Mouse (Mus musculus): Measurements from ENCODE around the gene Apold1. TPM values are rescaled to one million over a fixed set of nuclear protein-coding genes. Genes with fewer than 3 reads are reported as not detected.

Gene Apold1
- polyA plus RNA-seq, 1 experiment from 2014 or later: 1.5 TPM

DNA sequence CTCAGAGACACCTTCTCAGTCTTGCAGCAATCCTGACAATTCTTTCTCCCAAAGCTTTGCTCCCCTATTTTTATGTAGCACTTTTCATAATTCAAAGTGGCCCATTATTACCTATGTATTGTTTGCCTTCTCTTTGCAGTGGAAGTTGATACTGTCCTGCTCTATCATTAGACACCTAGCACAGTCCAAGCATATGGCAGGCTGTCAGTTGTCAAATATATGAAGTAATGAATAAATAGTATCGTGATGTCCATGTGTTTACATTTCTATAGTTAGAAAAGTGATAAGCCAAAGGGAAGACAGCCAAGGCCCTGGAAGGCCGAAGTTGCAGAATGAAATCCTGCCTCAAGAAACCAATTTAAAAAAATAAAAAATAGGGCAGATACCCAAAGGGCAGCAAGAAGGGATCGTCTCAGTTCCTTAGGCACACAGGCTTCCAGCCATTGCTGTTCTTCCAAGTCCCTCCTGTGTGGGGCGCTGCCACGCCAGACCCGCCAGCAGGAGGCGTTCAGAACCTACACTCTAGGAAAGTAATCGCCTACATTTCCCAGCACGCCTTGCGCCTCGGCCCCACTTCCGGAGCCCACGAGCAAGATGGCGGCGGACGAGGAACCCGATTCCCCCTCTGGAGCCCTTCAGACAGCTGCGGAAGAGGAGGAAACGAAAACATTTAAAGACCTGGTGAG lies 29.7 kb downstream of the Apold1 start, which contains the start of gene Ddx47:
Gene Ddx47, plus strand, starts transcription at position 565 of the 686 bp plus-strand sequence.
- Histone ChIP-seq H3K27ac (replicated peaks) (0 out of 2 replicates have a peak within 1 kb of the TSS, but pooled peaks have one; percentile 30), H3K4me1 (replicated peaks; ENCODE audit: control insufficient read depth, insufficient read depth) (peaks cover 3% of the 10 kb centered on the region; the same call in 1 of the 2 replicates), H3K9me3 (ENCODE audit: control insufficient read depth, low read length) (no peaks in the 10 kb centered on the region), H3K4me2 (replicated peaks; ENCODE audit: low read depth) (peak within 1 kb of the TSS; percentile 81), H3K27me3 (ENCODE audit: control insufficient read depth, insufficient read depth, low read length) (no peaks in the 10 kb centered on the region), H3K4me3 (ENCODE audit: low read depth, low read length) (peak within 1 kb of the TSS; percentile 79), H3K9ac (ENCODE audit: low read length) (peak within 1 kb of the TSS; percentile 81), H3K36me3 (ENCODE audit: control insufficient read depth, insufficient read depth, low read length) (peaks cover 13% of the 10 kb centered on the region)
- DNase-seq (ENCODE audit: low spot score) (peak; percentile 97), ATAC-seq (ENCODE audit: low FRiP score, low TSS enrichment) (peak; percentile 95)
- TF ChIP-seq CTCF (IDR thresholded peaks at IDR 0.05; ENCODE audit: low read depth) (peak; percentile 100), EP300 (optimal IDR thresholded peaks at IDR 0.05) (peak; percentile 15)
- 2% methylated on average over 19 of the region's 19 CpGs for WGBS

DNA sequence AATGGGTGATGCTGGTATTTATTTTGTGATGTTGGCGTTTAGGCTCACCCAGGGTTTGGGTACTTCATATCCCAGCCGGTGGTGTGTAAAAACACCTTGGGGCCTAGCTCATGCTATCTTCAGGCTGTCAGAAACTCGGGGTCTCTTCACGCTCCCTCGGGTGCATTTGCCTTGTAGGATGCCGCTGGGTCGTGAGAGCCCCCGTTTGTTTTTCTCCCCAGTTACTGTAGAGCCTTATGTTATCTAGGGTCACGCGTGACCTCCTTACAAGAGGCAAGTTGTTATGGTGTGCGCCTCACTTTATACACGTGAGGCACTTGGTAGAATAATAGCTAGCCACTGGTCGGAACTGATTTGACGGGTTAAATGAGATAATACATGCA lies 30.2 kb downstream of the Apold1 start:
- under 1% methylated on average over 14 of the region's 14 CpGs for WGBS
- TF ChIP-seq CTCF (IDR thresholded peaks at IDR 0.05; ENCODE audit: low read depth): no peak
- DNase-seq (ENCODE audit: low spot score) (no peak), ATAC-seq (ENCODE audit: low FRiP score, low TSS enrichment) (peak; percentile 33)
- 0 out of 2 replicates have a peak overlapping the region, but pooled peaks have one; percentile 30 for H3K27ac ChIP-seq (replicated peaks)
- H3K4me2 ChIP-seq (replicated peaks; ENCODE audit: low read depth): peak overlapping the region; percentile 81
- H3K4me3 ChIP-seq (ENCODE audit: low read depth, low read length): peak overlapping the region; percentile 79
- no peaks in the 10 kb centered on the region for H3K9me3 ChIP-seq (ENCODE audit: control insufficient read depth, low read length)
- peaks cover 18% of the 10 kb centered on the region for H3K36me3 ChIP-seq (ENCODE audit: control insufficient read depth, insufficient read depth, low read length)
- no peaks in the 10 kb centered on the region for H3K27me3 ChIP-seq (ENCODE audit: control insufficient read depth, insufficient read depth, low read length)
- H3K9ac ChIP-seq (ENCODE audit: low read length): peak overlapping the region; percentile 81
- peaks cover 3% of the 10 kb centered on the region; the same call in 1 of the 2 replicates for H3K4me1 ChIP-seq (replicated peaks; ENCODE audit: control insufficient read depth, insufficient read depth)

DNA sequence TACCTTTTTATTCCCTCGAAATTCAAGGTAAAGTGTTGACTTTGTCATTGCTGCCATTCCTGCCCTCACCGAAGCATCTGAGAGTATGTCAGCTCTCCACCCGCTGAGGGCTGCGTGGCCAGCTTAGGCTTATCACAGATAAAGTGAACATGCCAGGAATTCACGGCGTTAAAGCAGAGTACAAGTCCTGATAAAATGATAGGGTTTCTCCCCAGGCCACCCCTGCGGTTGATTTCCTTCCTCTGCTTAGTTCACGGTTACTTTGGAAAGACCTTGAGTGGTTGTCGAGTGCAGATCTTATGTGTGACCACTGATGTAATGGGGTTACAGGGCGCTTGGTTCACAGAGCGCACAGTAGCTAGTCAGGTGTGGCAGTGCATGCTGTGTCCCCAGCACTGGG lies 35.7 kb downstream of the Apold1 start:
- Histone ChIP-seq H3K9ac (ENCODE audit: low read length) (no peak overlapping the region), H3K36me3 (ENCODE audit: control insufficient read depth, insufficient read depth, low read length) (peaks cover 40% of the 10 kb centered on the region), H3K27ac (replicated peaks) (no peak overlapping the region), H3K4me2 (replicated peaks; ENCODE audit: low read depth) (no peak overlapping the region), H3K4me3 (ENCODE audit: low read depth, low read length) (no peak overlapping the region), H3K4me1 (replicated peaks; ENCODE audit: control insufficient read depth, insufficient read depth) (peaks cover 1% of the 10 kb centered on the region; the same call in 1 of the 2 replicates), H3K27me3 (ENCODE audit: control insufficient read depth, insufficient read depth, low read length) (no peaks in the 10 kb centered on the region), H3K9me3 (ENCODE audit: control insufficient read depth, low read length) (no peaks in the 10 kb centered on the region)
- peak; percentile 87 for ATAC-seq (ENCODE audit: low FRiP score, low TSS enrichment)
- DNase-seq (ENCODE audit: low spot score): no peak
- WGBS: 80% methylated on average over 11 of the region's 11 CpGs
- TF ChIP-seq EP300 (optimal IDR thresholded peaks at IDR 0.05): no peak
- no peak for TF ChIP-seq CTCF (IDR thresholded peaks at IDR 0.05; ENCODE audit: low read depth)

DNA sequence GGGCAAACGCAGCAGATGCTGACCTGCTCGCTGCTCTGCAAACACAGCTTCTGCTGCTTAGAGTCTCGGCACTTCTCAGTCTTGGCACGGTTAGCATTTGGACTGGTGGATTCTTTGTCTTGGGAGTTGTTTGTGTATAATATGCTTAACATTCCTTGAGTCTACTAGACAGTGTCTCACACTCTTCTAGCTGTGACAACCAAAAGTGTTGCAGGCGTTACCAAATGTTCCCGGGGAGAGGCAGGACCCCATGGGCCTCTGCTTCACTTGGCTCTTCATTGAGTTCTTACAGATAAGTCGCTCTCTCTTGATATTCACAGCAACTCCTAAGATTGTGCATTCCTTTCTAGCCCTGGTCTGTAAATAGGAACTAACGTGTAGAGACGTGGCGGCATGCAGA lies 38.0 kb downstream of the Apold1 start:
- Histone ChIP-seq H3K4me1 (replicated peaks; ENCODE audit: control insufficient read depth, insufficient read depth) (no peaks in the 10 kb centered on the region), H3K36me3 (ENCODE audit: control insufficient read depth, insufficient read depth, low read length) (peaks cover 49% of the 10 kb centered on the region), H3K4me2 (replicated peaks; ENCODE audit: low read depth) (no peak overlapping the region), H3K27ac (replicated peaks) (no peak overlapping the region), H3K9me3 (ENCODE audit: control insufficient read depth, low read length) (no peaks in the 10 kb centered on the region), H3K4me3 (ENCODE audit: low read depth, low read length) (no peak overlapping the region), H3K9ac (ENCODE audit: low read length) (no peak overlapping the region), H3K27me3 (ENCODE audit: control insufficient read depth, insufficient read depth, low read length) (no peaks in the 10 kb centered on the region)
- TF ChIP-seq EP300 (optimal IDR thresholded peaks at IDR 0.05) (no peak), CTCF (IDR thresholded peaks at IDR 0.05; ENCODE audit: low read depth) (no peak)
- no peak for ATAC-seq (ENCODE audit: low FRiP score, low TSS enrichment)
- WGBS: 81% methylated on average over 10 of the region's 10 CpGs
- DNase-seq (ENCODE audit: low spot score): no peak

DNA sequence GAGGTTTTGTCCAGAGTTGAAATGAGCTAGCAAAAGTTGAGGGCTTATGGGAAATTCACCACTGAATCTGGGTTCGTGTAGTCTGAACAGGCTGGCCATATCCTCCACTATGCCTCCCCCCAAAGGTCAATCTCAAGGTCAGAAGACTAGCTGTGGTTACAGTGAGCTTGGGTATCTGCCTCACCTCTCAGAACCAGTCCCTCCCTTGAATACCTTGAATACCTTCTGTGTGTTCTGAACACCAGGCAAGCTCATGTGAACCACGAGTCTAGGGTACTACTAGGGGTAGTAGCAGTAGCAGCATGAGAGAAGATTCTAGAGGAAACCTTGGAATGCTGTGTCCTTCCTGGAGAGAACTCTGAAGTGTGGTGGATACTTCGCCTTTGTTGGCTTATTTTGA lies 40.1 kb downstream of the Apold1 start:
- Histone ChIP-seq H3K4me2 (replicated peaks; ENCODE audit: low read depth) (no peak overlapping the region), H3K27ac (replicated peaks) (no peak overlapping the region), H3K9me3 (ENCODE audit: control insufficient read depth, low read length) (no peaks in the 10 kb centered on the region), H3K27me3 (ENCODE audit: control insufficient read depth, insufficient read depth, low read length) (no peaks in the 10 kb centered on the region), H3K4me3 (ENCODE audit: low read depth, low read length) (no peak overlapping the region), H3K4me1 (replicated peaks; ENCODE audit: control insufficient read depth, insufficient read depth) (no peaks in the 10 kb centered on the region), H3K9ac (ENCODE audit: low read length) (no peak overlapping the region), H3K36me3 (ENCODE audit: control insufficient read depth, insufficient read depth, low read length) (peaks cover 37% of the 10 kb centered on the region)
- 83% methylated on average over 3 of the region's 3 CpGs for WGBS
- ATAC-seq (ENCODE audit: low FRiP score, low TSS enrichment) (no peak), DNase-seq (ENCODE audit: low spot score) (no peak)
- TF ChIP-seq CTCF (IDR thresholded peaks at IDR 0.05; ENCODE audit: low read depth) (no peak), EP300 (optimal IDR thresholded peaks at IDR 0.05) (no peak)

DNA sequence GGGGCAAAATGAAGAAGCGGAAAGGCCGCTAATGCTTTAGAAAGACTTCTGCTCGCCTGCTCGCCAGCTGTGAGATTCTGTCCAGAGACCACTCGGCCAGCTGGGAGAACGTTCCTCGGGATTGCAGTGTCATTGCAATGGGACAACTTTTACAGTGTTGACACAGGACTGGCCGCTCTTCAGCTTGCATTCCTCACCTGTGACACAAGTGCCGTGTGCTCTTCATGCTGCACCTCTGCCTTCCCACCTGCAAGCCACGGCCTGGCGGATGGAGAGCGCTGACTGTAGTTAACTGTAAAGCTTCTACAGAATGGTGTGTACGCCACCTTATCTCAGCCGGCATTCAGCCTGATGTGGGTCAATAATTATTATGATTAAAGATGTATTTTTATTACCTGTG lies 41.9 kb downstream of the Apold1 start:
- no peak overlapping the region for H3K9ac ChIP-seq (ENCODE audit: low read length)
- no peaks in the 10 kb centered on the region for H3K4me1 ChIP-seq (replicated peaks; ENCODE audit: control insufficient read depth, insufficient read depth)
- ATAC-seq (ENCODE audit: low FRiP score, low TSS enrichment): no peak
- WGBS: 81% methylated on average over 14 of the region's 14 CpGs
- no peaks in the 10 kb centered on the region for H3K27me3 ChIP-seq (ENCODE audit: control insufficient read depth, insufficient read depth, low read length)
- H3K4me3 ChIP-seq (ENCODE audit: low read depth, low read length): no peak overlapping the region
- H3K4me2 ChIP-seq (replicated peaks; ENCODE audit: low read depth): no peak overlapping the region
- H3K27ac ChIP-seq (replicated peaks): no peak overlapping the region
- DNase-seq (ENCODE audit: low spot score): no peak
- TF ChIP-seq EP300 (optimal IDR thresholded peaks at IDR 0.05) (no peak), CTCF (IDR thresholded peaks at IDR 0.05; ENCODE audit: low read depth) (no peak)
- peaks cover 26% of the 10 kb centered on the region for H3K36me3 ChIP-seq (ENCODE audit: control insufficient read depth, insufficient read depth, low read length)
- H3K9me3 ChIP-seq (ENCODE audit: control insufficient read depth, low read length): no peaks in the 10 kb centered on the region

Data from stomach, postnatal 0 days (tissue).